Mouse (Mus musculus) cerebellum, postnatal 36 days (tissue): ENCODE measurements around the gene Cblb.

ENCODE experiments used
- DNase-seq, 2 experiments: peaks; one replicate each; pipeline ENCODE4 v3.0.0; 2021 to 2022; ENCODE audit warnings: mixed read lengths in 2 of 2

Gene Cblb

GRCm38 (mm10) chr16:52031091-52031689 is at the start of gene Cblb:
TSS of gene Cblb (plus strand) at chr16:52031225.
- DNase-seq, result peak; percentile 94 to 96

GRCm38 (mm10) chr16:51985436-51985835 is 45.6 kb upstream of the Cblb start:
- DNase-seq, result peak in 1 of 2 experiments; percentile 9

DNA sequence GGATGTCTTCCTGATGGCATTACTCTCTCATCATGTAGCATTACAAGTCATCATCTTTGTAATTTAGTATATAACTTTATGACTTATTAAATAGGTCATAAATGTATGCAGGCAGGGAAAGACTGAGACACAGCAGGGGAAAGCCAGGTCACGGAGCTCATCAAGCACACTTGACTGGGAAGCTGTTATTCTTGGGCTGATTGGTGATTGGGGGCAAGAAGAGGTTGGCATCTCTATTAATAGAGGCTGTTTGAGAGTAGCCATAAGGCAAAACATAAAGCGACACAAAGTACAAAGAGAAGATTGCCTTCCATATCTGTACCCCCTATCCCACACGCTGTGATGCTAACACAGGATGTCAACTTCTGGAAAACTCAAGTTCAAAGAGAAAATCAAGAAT is 44.8 kb upstream of the Cblb start:
- DNase-seq, result no peak

GRCm38 (mm10) chr16:51987085-51987620 is 43.9 kb upstream of the Cblb start:
- DNase-seq, result no peak

DNA sequence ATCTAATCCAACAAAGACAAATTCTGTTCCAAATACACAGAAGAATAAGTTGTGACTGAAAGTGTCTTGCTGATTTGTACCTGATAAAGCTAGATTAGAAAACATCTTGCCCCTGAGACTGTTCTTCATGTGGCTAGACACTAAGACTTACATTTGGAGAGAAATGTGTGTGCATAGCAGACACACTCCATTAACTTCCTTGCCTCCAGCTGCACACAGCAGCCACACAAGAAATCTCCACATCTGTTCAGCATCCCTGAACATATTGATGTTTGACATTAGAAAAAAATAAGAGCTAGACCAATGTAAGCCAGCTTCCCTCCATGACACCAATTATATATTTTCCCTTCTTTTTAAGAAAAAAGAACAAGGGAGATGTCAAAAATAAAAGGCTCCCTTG is 43.0 kb upstream of the Cblb start:
- DNase-seq, result no peak

- no peak for DNase-seq
Observed at GRCm38 (mm10) chr16:51989259-51989658, 41.8 kb upstream of the Cblb start.

DNA sequence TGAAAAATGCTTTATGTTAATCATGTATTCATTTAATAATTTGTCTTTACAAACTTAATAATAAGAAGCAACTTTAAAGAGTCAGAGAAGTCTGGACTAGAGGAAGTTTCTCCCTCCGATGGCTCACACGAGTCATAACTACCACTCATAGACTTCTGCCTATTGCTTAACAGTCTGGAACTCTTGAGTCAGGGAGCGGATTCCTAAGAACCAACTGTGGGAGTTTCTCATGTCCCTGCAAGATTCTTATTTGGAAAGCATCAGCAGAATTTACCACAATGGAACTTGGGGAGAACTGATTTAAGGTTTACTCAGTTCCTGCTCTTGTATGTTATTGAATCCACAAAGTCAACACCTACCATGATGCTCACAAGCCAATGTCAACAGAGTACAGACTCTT is 31.0 kb upstream of the Cblb start:
- no peak for DNase-seq

GRCm38 (mm10) chr16:52000801-52001200 is 30.2 kb upstream of the Cblb start:
- DNase-seq, result no peak

DNA sequence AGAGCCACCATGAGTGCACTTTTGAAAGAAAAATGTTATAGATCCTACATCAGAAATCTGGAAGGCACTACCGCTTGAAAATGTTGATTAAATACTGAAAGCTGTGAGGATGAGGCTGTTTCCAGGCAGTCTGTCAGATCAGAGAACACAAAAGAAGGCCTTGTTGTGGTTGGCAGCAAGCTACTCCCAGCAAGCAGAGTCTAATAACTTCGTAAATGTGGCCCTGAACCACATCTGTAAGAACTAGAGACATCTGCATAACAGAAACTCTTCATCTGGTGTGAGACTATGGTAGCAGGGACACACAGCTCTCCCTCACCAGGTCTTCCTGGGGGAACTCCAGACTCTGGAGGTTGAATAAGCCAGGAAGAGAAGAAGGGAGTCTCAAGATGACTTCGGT is 24.0 kb upstream of the Cblb start:
- DNase-seq, result no peak

DNA sequence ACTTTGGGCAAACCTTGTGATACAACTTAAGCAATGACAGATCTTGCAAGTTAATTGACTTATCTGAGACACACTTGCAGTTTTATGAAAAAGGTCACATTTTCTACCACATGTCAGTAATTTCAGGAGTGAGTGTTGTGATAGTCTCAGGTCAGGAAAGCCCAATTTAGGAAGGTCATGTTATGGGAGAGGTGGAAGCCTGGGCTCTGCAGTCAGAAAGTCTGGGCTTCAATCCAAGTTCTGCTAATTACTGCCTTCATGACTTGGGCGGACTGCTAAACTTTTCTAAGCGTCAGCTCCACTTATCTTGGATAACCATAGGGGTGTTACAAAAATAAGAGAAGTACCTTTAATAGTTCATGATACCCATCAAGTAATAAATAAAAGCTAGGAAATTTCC is 22.6 kb upstream of the Cblb start:
- DNase-seq, result no peak

DNA sequence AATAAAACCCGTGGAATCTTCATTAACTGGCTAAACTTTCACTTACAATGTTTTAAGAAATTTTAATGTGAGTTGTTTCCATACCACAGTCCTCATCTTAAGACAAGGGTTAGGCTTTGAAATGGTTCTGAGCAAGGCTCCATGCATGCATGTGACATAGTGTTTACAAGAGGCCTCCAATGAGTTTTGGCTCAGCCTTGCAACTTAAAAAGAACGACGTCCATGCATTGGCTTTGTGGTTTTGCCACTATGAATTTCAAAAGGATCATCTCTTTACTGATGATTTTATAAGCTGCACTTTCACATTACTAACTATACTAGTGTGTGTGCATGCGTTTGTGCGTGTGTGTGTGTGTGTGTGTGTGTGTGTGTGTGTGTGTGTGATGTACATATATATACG is 21.6 kb upstream of the Cblb start:
- DNase-seq, result no peak

- DNase-seq, result no peak
Observed at GRCm38 (mm10) chr16:52012984-52013383, 18.0 kb upstream of the Cblb start.

- DNase-seq, result no peak
Observed at GRCm38 (mm10) chr16:52013812-52014211, 17.2 kb upstream of the Cblb start.

GRCm38 (mm10) chr16:52023417-52023816 is 7.6 kb upstream of the Cblb start:
- no peak for DNase-seq

DNA sequence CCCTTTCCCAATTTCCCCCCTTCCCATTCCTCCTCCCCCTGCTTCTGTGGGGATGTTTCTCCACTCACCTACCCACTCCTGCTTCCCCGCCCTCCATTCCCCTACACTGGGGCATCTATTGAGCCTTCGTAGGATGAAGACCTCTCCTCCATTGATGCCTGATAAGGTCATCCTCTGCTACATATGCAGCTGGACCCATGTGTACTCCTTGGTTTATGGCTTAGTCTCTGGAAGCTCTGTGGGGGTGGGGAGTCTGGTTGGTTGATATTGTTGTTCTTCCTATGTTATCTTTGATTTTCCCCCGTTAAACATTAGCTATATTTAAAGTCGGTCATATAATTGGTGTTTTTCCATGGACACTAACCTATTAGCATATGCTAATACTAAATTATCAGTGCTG is 3.7 kb upstream of the Cblb start:
- no peak for DNase-seq

GRCm38 (mm10) chr16:52029001-52029400 is 2.0 kb upstream of the Cblb start:
- no peak for DNase-seq

- peak; percentile 72 to 74 for DNase-seq
Observed at GRCm38 (mm10) chr16:52031712-52032251, 757 bp downstream of the Cblb start.

DNA sequence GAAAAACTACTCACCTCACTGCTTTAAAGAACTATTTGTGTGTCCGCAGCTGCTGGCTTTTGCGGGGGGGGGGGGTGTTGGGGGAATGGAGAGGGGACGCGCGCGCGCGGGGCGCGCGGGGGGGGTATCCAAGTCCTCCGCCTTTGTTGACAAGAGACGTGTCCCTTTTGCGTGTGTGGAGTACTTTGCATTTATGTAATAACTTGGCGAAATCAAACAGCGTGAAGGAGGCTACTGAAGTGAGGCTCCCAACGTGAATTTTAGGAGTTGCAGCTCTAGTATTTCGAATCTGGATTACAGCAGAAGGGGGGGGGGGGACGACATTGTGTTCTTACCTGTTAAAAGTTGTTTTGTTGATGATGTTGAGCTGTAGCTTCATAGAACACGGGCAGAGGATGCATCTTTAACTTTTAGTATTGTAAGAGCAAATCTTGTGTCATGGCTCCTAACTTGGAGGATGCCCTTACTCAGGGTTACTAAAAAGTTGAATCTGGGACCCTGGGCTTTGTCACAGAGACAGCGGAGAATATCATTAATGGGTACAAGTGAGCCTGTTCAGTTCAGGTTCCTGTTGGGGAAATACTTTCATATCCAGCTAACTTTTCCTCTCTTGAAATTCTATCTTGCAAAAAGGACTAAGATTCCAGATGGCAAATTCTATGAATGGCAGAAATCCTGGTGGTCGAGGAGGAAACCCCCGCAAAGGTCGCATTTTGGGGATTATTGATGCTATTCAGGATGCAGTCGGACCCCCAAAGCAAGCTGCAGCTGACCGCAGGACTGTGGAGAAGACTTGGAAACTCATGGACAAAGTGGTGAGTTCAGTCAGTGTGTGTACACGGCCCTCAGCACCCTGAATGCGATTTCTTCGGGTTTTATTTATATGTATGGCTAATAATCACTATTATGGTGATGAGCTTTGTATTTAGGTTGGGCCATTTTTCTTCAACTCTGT is 1.6 kb downstream of the Cblb start:
- DNase-seq, result no peak

- no peak for DNase-seq
Observed at GRCm38 (mm10) chr16:52033381-52034315, 2.6 kb downstream of the Cblb start.

DNA sequence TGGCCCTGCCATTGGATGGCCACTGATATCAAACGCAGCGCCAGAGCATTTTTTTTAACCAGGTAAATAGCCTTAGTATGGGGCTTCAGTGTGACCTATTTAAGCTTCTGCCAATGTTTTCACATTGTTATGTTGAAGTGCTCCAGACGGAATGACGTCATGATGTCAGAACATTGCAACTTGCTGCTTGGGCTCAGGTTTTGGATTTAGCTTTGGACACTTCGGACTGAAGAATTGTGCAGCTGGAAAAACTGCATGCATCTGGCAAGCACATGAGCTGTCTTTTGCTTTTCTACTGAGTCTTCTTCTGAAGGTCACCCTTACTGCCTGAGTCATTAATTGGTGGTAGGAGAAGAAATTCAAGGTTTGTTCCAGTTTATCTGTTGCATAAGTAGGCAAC is 3.3 kb downstream of the Cblb start:
- DNase-seq, result peak in 1 of 2 experiments; percentile 32

- no peak for DNase-seq
Observed at GRCm38 (mm10) chr16:52036295-52036694, 5.3 kb downstream of the Cblb start.

DNA sequence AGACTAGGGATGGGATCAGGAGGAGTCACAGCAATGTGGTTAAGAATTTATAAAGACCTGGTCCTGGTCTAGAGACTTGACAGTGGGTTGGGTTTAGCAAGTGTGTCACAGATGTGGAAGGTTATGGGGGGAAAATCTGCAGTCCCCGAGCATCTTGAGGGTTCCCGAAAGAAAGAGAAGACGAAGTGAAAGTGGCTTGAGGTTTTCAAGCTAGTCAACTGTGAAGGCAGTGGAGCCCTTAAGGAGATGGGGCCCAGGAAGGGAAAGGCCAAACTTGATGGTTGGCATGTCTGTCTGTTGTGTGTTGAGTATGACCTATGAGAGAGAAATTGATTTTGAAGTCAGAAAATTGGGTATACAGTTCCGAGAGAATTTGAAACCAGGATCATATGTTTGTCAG is 7.3 kb downstream of the Cblb start:
- DNase-seq, result no peak

- DNase-seq, result no peak
Observed at GRCm38 (mm10) chr16:52038821-52039220, 7.8 kb downstream of the Cblb start.
